Mouse (Mus musculus) embryonic fibroblast, embryonic 13.5 days (primary cell): ENCODE results near the gene B3galt4. TPM values are rescaled to one million over a fixed set of nuclear protein-coding genes. Genes with fewer than 3 reads are reported as not detected.

ENCODE experiments used
- H3K27ac ChIP-seq: 2 replicates; pipeline ENCODE4 v1.5.1; 2012; ENCODE audit warnings: low read length, control low read depth, inconsistent platforms; ENCODE audit not compliant: insufficient read depth
- H3K4me1 ChIP-seq: 2 replicates; pipeline ENCODE4 v1.6.1; 2011; ENCODE audit warnings: low read length; ENCODE audit not compliant: control insufficient read depth, insufficient read depth
- H3K4me3 ChIP-seq: 2 replicates; pipeline ENCODE4 v1.5.1; 2011; ENCODE audit warnings: mild to moderate bottlenecking, control low read depth, low read length; ENCODE audit not compliant: insufficient read depth
- CTCF ChIP-seq: IDR thresholded peaks from 2 replicates; pipeline ENCODE4 v1.5.1; 2011; ENCODE audit warnings: mild to moderate bottlenecking, control low read depth, low read length, moderate library complexity, borderline replicate concordance; ENCODE audit not compliant: insufficient read depth
- POLR2A ChIP-seq: IDR thresholded peaks from 2 replicates; pipeline ENCODE4 v1.6.1; 2011; ENCODE audit warnings: low read depth, mild to moderate bottlenecking, control low read depth, low read length, moderate library complexity
- polyA plus RNA-seq: library from polyadenylated mRNA; stranded (reverse); fragments of >200 nt; gene quantifications from 2 replicates; pipeline ENCODE4 v1.2.4, GENCODE M21; 2011; ENCODE audit warnings: low read depth; ENCODE audit not compliant: missing spikeins, insufficient read length

The B3galt4 gene
- polyA plus RNA-seq, 1 experiment: 3.6 TPM

DNA sequence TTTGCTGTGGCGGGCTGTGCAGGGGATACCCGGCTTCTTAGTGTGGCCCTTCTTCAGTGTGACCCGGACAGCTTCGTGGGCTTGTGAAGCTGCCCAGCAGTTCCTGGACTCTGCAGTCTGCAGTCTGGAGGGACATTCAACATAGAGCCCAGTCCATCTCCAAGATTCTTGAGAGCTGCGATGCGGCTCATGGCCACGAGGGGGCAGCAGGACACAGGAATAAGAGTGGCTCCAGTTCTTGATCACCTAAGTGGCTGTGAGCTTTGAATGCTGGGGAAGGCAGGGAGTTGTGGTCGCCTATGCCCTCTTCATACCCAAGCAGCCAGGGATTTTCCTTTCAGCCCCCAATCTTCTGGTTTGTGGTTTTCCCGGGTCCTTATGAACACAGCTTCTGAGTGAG, 17.2 kb upstream of the B3galt4 start:
- no peak overlapping the region for H3K27ac ChIP-seq
- TF ChIP-seq POLR2A (no peak), CTCF (peak; percentile 85)
- H3K4me3 ChIP-seq: no peak overlapping the region
- H3K4me1 ChIP-seq: no peaks in the 10 kb centered on the region

DNA sequence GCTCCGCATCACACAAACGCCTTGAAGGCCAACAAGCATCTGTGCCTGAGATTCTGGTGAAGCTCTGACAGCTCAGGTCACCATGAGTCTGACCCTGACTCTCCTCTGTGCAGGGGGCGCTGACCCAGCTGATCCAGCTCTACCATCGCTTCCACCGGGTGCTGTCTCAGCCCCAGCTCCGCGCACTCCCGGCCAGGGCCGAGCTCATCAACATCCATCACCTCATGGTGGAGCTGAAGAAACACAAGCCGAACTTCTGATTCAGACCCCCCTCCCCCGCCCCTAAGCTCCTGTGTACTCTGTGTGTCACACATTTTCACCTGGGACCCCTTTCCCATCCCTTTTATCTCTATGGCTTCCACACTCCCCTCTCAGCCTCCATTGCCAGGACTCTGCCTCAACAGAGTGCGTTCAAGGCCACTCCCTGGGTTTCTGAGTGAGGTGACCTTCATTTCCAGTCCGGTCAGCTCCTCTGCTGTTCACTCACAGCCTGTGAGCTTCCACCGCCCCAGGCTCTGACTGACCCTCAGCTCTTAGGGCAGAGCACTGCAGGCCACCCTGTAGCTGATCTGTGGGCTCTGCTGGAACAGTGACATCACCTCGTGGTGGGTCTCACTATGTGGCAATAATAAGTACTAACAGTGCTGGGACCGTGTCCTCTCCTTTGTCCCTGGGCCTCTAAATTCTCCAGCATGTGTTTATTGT, 14.7 kb upstream of the B3galt4 start:
- Histone ChIP-seq H3K4me3 (no peak overlapping the region), H3K27ac (no peak overlapping the region), H3K4me1 (no peaks in the 10 kb centered on the region)
- TF ChIP-seq POLR2A (no peak), CTCF (no peak)

DNA sequence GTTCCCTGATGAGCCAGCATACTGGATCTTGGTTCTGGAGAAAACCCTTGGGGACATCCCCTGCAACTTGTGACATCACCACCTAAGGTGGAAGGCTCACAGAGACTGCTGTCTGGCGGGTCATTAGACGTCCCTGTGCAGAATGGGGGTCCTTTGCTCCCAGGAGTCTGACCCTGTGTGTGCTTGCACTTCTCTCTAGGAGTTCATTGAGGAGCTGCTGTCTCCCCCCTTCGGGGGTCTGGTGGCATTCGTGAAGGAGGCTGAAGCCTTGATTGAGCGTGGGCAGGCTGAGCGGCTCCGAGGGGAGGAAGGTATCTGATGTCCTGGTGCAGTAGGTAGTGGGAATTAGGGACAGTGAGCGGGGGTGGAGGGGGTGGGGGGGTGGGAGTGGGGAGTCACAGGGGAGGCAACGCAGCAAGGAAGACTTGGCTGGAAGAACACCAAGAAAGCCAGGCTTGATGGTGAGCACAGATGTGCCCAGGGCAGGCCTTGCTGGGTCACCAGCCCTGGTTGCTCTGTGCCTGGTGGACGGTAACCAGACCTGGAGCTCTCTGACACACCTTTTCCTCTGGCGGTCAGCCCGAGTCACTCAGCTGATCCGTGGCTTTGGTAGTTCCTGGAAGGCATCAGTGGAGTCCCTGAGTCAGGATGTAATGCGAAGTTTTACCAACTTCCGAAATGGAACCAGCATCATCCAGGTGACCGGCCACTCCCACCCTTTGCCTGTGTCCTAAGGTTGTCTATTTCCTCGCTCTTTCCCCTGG, 14.0 kb upstream of the B3galt4 start:
- no peak overlapping the region for H3K27ac ChIP-seq
- no peak overlapping the region for H3K4me3 ChIP-seq
- TF ChIP-seq CTCF (no peak), POLR2A (no peak)
- no peaks in the 10 kb centered on the region for H3K4me1 ChIP-seq

DNA sequence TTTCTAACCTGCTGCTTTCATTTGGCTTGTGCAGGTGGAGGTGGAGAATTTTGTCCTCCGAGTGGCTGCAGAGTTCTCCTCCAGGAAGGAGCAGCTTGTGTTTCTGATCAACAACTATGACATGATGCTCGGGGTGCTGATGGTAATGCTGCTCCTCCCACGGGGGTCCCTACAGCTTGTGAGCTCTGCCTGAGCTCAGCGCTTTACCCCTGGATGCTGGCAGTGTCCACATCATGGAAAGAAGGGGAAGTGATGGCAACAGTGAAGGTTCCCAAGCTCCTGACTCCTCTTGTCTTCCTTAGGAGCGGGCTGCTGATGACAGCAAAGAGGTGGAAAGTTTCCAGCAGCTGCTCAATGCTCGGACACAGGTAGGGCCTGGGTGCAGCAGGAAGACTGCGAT, 11.6 kb upstream of the B3galt4 start:
- no peaks in the 10 kb centered on the region for H3K4me1 ChIP-seq
- H3K4me3 ChIP-seq: no peak overlapping the region
- no peak overlapping the region for H3K27ac ChIP-seq
- TF ChIP-seq POLR2A (no peak), CTCF (no peak)

DNA sequence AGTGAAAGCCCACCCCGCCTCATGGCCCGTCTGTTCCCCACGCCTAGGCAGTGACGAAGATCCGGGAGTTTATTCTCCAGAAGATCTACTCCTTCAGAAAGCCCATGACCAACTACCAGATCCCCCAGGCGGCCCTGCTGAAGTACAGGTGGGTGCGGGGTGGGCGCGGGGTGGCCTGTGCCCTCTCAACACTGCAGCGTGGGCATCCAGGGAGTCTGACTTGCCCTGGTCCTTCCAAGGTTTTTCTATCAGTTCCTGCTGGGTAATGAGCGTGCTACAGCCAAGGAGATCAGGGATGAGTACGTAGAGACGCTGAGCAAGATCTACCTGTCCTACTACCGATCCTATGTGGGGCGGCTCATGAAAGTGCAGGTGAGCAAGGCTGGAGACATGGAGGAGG, 8.7 kb upstream of the B3galt4 start:
- TF ChIP-seq CTCF (no peak), POLR2A (no peak)

DNA sequence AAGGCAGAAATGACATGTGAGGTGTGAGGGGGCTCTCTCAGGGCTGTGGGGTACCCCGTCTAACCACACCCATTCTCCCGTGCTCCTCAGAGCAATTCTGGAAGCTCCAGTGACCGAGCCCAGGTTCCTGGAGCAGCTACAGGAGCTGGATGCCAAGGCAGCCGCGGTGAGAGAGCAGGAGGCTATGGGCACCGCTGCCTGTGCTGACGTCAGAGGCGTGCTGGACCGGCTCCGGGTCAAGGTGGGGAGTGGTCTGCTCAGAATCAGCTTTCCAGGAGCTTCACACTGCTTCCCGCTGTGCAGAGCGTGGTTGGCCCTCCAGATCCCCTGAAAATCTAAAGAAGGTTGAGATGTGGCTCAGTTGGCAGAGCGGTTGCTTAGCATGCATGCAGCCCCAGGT, 7.8 kb upstream of the B3galt4 start:
- no peak overlapping the region for H3K4me3 ChIP-seq
- H3K4me1 ChIP-seq: no peaks in the 10 kb centered on the region
- no peak overlapping the region for H3K27ac ChIP-seq
- TF ChIP-seq CTCF (no peak), POLR2A (no peak)

More for the DNA sequence above, 8.7 kb upstream of the B3galt4 start:
- H3K4me1 ChIP-seq: no peaks in the 10 kb centered on the region
- H3K4me3 ChIP-seq: no peak overlapping the region
- no peak overlapping the region for H3K27ac ChIP-seq

DNA sequence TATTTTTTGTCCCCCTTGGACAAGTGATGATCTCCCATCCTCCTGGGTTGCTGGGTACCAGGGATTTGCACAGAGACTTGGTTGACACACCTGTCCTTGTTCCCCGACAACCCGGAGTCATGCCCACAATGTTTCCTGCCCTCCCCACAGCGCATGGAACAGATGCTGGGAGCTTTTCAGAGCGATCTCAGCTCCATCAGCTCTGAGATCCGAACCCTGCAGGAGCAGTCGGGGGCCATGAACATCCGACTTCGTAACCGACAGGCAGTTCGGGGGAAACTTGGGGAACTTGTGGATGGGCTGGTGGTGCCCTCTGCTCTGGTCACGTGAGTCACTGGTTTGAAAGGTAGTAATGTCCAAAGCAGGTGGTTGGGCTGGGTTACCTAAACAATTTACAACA, 7.2 kb upstream of the B3galt4 start:
- TF ChIP-seq POLR2A: no peak
- no peak for TF ChIP-seq CTCF

DNA sequence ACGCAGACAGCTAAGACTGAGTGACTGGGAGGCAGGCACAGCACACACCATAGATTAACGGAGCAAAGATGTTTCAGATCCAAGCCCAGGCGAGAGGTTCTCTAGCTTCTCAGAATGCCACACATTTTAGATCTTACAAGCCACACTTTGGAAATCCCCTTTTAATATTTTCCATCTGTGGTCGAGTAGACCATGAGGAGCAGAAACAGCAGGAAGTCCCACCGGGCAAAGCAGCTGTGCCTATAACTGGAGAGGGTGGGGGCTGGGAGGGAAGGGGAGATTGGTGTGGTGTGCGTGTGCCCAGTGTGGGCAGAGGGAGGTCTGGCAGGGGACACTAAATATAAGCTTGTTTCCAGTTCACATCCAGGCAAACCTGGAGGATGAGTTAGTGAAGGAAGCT, 6.2 kb upstream of the B3galt4 start:
- no peak overlapping the region for H3K4me3 ChIP-seq
- H3K4me1 ChIP-seq: peaks cover 8% of the 10 kb centered on the region; the same call in 1 of the 2 replicates
- no peak overlapping the region for H3K27ac ChIP-seq
- TF ChIP-seq CTCF: no peak
- TF ChIP-seq POLR2A: no peak

More for the DNA sequence above, 7.2 kb upstream of the B3galt4 start:
- Histone ChIP-seq H3K4me1 (no peaks in the 10 kb centered on the region), H3K4me3 (no peak overlapping the region), H3K27ac (no peak overlapping the region)

DNA sequence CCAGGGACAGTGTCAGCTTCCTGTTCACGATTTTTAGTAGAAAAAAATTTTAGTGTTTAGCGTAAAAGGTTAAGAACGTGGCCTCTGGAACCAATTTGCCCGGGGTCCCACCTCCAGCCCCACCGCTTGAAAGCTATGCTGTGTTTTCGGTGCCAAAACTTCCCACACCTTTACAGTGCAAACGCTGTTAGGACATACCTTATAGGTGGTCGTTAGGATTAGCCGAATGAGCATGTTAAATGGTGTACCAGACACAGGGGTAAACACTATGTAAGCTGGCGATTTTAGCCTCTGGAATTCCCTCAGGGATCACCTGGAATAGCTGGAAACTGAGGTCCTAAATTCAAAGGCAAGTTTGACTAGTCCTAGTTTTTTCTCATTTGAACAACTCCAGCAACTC, 5.0 kb upstream of the B3galt4 start:
- no peak overlapping the region for H3K27ac ChIP-seq
- H3K4me3 ChIP-seq: peak overlapping the region; percentile 73
- H3K4me1 ChIP-seq: peaks cover 8% of the 10 kb centered on the region
- TF ChIP-seq CTCF (no peak), POLR2A (no peak)

DNA sequence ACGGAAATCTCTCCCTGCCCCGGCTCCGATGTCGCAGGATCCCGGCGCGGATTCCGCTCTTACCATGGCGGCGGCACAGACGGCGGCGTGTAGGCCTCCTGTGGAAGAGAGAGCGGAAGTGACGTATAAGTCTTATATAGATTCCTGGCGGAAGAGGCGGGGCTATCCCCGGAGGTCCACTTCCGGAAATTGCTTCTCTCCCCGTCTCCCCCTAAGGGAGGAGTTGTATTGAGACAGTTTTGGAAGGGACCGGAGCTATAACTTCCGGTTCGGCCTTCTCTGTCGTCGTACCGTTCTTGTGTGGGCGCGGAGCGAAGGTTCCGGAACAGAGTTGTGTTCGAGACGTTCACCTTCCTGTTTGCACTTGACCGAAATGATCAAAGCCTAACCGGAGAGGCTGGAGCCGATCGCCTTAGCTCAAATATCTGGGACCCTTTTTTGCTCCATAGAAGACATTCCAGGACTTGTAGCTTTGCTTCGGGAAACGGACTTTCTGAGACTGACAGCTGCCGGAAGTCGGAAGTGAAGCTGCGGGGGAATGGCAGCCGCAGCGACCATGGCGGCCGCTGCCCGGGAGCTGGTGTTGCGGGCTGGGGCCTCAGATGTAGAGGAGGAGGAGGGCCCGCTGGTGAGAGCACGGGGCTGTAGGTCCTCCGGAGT, 4.4 kb upstream of the B3galt4 start, which contains the start of the genes Vps52 and Rps18:
Gene Vps52, plus strand, starts transcription at position 258 of the 660 bp plus-strand sequence.
Gene Rps18, minus strand, starts transcription at position 447 of the 660 bp plus-strand sequence.
- Histone ChIP-seq H3K27ac (peak within 1 kb of the TSS; percentile 76), H3K4me3 (peak within 1 kb of the TSS; percentile 91), H3K4me1 (peaks cover 8% of the 10 kb centered on the region)
- TF ChIP-seq CTCF (no peak), POLR2A (peak; percentile 97)
